Mouse (Mus musculus) liver, embryonic 14.5 days (tissue): ENCODE measurements around the gene Btnl9.

ENCODE experiments used
- CTCF ChIP-seq: IDR thresholded peaks from 2 replicates; pipeline ENCODE4 v1.5.1; 2016; ENCODE audit warnings: antibody characterized with exemption, low read depth, control low read depth
- EP300 ChIP-seq: IDR thresholded peaks from 2 replicates; pipeline ENCODE4 v1.6.1; 2016; ENCODE audit warnings: antibody characterized with exemption, low read depth

DNA sequence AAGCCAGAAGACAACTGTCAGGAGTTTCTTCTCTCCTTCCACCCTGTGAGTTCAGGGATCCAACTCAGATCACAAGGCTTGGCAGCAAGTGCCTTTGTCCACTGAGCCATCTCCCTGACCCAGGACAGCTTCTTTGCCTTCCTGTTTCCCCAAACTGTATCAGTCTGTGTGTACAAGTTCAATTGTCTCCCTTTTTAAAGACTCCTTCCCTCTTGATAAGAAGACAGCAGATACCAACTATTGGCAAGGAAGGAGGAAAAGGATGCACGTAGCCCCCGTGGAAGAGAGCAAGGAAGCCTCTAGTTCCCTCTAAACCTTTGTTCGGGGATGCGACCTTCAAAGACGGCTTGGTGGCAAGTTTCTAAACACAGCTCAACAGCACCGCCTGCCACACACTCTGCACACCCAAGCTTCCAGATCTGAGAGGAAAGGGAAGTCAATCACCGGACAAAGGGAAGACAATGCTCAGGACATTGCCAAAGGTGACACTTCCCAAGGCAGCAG, 8.9 kb upstream of the Btnl9 start:
- TF ChIP-seq CTCF (no peak; the same call in 1 of the 2 replicates), EP300 (no peak)
